Mouse (Mus musculus) cerebellum, adult 8-10 months (tissue): ENCODE measurements at regions not wholly inside any gene's neighbourhood (a gene's known extent, or its start where the extent isn't known, plus 50 kb on each side); places are given as distances from the start of the nearest gene placed in this dataset.
A peak's percentile ranks its signal among the peaks of the same experiment; 100 is the strongest.
"Not testable (repeated sequence)": the region's sequence is repeated elsewhere in the genome, so short reads cannot be mapped to it uniquely, and the experiment has no call there.

Experiments used
- DNase-seq: peaks from one replicate; pipeline ENCODE4 v3.0.0; 2022

- no peak for DNase-seq
Observed at GRCm38 (mm10) chr1:64463715-64464290, 68.6 kb upstream of the Creb1 start.

GRCm38 (mm10) chr1:64461616-64462015 is 70.8 kb upstream of the Creb1 start:
- not testable (repeated sequence) for DNase-seq

GRCm38 (mm10) chr1:64457872-64458271 is 74.6 kb upstream of the Creb1 start:
- no peak for DNase-seq

- no peak for DNase-seq
Observed at GRCm38 (mm10) chr1:64449141-64449540, 83.3 kb upstream of the Creb1 start.

- DNase-seq: peak; percentile 78
Observed at GRCm38 (mm10) chr1:64448090-64448489, 84.4 kb upstream of the Creb1 start.

GRCm38 (mm10) chr1:64446492-64446891 is 86.0 kb upstream of the Creb1 start:
- DNase-seq: peak; percentile 24

GRCm38 (mm10) chr1:64445919-64446318 is 86.5 kb upstream of the Creb1 start:
- DNase-seq: peak; percentile 85

GRCm38 (mm10) chr1:64443436-64443835 is 89.0 kb upstream of the Creb1 start:
- DNase-seq: no peak

GRCm38 (mm10) chr1:64442179-64442874 is 90.1 kb upstream of the Creb1 start:
- no peak for DNase-seq

GRCm38 (mm10) chr1:64423256-64423655 is 109.2 kb upstream of the Creb1 start:
- no peak for DNase-seq

- no peak for DNase-seq
Observed at GRCm38 (mm10) chr1:64418567-64418966, 113.9 kb upstream of the Creb1 start.

GRCm38 (mm10) chr1:64415906-64416305 is 116.5 kb upstream of the Creb1 start:
- no peak for DNase-seq

- peak; percentile 25 for DNase-seq
Observed at GRCm38 (mm10) chr1:64413181-64413560, 119.3 kb upstream of the Creb1 start.

- peak; percentile 43 for DNase-seq
Observed at GRCm38 (mm10) chr1:64412481-64413180, 119.8 kb upstream of the Creb1 start.

- DNase-seq: peak; percentile 47
Observed at GRCm38 (mm10) chr1:64411851-64412480, 120.5 kb upstream of the Creb1 start.

- DNase-seq: peak; percentile 74
Observed at GRCm38 (mm10) chr1:64408807-64409582, 123.5 kb upstream of the Creb1 start.

- DNase-seq: no peak
Observed at GRCm38 (mm10) chr1:64391525-64391924, 140.9 kb upstream of the Creb1 start.

- no peak for DNase-seq
Observed at GRCm38 (mm10) chr1:64381264-64381663, 151.2 kb upstream of the Creb1 start.

- not testable (repeated sequence) for DNase-seq
Observed at GRCm38 (mm10) chr1:64376426-64376825, 156.0 kb upstream of the Creb1 start.

- DNase-seq: no peak
Observed at GRCm38 (mm10) chr1:64374286-64375071, 158.0 kb upstream of the Creb1 start.

GRCm38 (mm10) chr1:64364095-64364494 is 168.3 kb upstream of the Creb1 start:
- DNase-seq: no peak
